Mouse (Mus musculus) small intestine, adult 2 months (tissue): ENCODE measurements around the gene Ctns.

Experiments
- CTCF ChIP-seq: fragments of 200-500 bp; IDR thresholded peaks from 2 replicates; pipeline ENCODE4 v1.5.1; 2012; ENCODE audit warnings: low read depth, mild to moderate bottlenecking, control low read depth, inconsistent platforms, low read length, moderate library complexity, mixed read lengths; ENCODE audit not compliant: insufficient replicate concordance, insufficient read length; ENCODE audit errors: extremely low read depth
- POLR2A ChIP-seq: fragments of 200-500 bp; IDR thresholded peaks from 2 replicates; pipeline ENCODE4 v1.6.1; 2012; ENCODE audit warnings: low read depth, mild to moderate bottlenecking, control low read depth, inconsistent platforms, low read length, moderate library complexity

GRCm38 (mm10) chr11:73177895-73178294 is 20.9 kb downstream of the Ctns start:
- TF ChIP-seq CTCF, result no peak
- TF ChIP-seq POLR2A, result no peak; the same call in 1 of the 2 replicates
